Comparison of ENCODE assay signal across 8 mouse cellular contexts in the genomic region with DNA sequence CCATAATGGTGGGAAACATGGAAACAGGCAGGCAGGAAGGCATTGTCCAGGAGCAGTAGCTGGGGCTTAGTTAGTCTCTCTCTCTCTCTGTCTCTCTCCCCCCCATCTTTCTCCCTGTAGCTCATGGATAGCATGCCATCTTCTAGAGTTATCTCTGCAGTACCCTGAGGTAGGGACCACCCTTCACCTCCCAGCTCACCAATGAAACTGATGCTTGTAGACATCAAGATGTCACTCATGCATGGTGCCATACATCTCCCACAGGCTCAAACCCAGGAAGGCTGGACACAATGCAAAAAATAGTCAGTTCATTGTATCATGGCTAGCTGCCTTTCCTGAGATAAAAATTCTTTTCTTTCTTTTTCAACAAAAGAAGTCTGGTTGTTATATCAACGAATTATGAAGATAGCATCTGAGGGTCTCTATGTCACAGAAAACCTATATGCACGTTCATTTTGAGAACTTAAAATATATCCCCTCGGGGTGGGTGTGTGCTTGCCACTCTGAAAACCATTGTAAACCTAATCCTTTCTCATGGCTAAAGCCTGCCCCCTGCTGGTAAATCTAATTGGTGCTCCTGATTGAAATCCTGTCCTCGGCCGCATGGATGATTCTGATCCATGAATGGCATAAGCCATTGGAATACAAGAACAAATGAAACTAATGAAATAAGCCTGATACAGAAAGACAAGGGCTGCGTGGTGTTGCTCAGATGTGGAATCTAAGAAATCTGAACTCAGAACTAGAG. TPM values are rescaled to one million over a fixed set of nuclear protein-coding genes. Genes with fewer than 3 reads are reported as not detected.
DNase-seq lines count a peak whose midpoint lies in the region; ATAC-seq and TF ChIP-seq lines count a peak whose summit lies in the region.

No protein-coding gene starts in this region.

- no peak for ATAC-seq in kidney, postnatal 0 days (replicated peaks; ENCODE audit: low FRiP score, low read depth)
- peak; percentile 59; the same call in 1 of the 2 replicates for ATAC-seq in limb, embryonic 13.5 days (ENCODE audit: low FRiP score, low read depth)
- ATAC-seq in neural tube, embryonic 15.5 days (ENCODE audit: low FRiP score): peak; percentile 72; the same call in 1 of the 2 replicates

- H3K27ac ChIP-seq in cerebellum, adult 2 months (ENCODE audit: insufficient read depth, low read length): no peak overlapping the region
- no peak overlapping the region for H3K27ac ChIP-seq in kidney, postnatal 0 days
- no peak overlapping the region for H3K27ac ChIP-seq in limb, embryonic 13.5 days
- H3K27ac ChIP-seq in neural tube, embryonic 15.5 days (replicated peaks): no peak overlapping the region

- TF ChIP-seq CTCF in cerebellum, adult 2 months (IDR thresholded peaks at IDR 0.05; ENCODE audit: borderline replicate concordance, insufficient read depth, low read depth, low read length): peak; percentile 66
- peak; percentile 88 for TF ChIP-seq CTCF in kidney, postnatal 0 days (IDR thresholded peaks at IDR 0.05; ENCODE audit: low read depth)

- WGBS in cerebellum, adult 2 months: 5% methylated on average over 6 of the region's 6 CpGs
- WGBS in kidney, postnatal 0 days: 10% methylated on average over 6 of the region's 6 CpGs
- 16% methylated on average over 6 of the region's 6 CpGs for WGBS in limb, embryonic 13.5 days
- 11% methylated on average over 6 of the region's 6 CpGs for whole genome bisulfite sequencing in neural tube, embryonic 15.5 days

- no peaks in the 10 kb centered on the region for H3K27me3 ChIP-seq in cerebellum, adult 2 months (ENCODE audit: control insufficient read depth, insufficient read depth, low read length)
- H3K27me3 ChIP-seq in kidney, postnatal 0 days (ENCODE audit: insufficient read depth, low read length): no peaks in the 10 kb centered on the region
- H3K27me3 ChIP-seq in limb, embryonic 13.5 days: peaks cover 3% of the 10 kb centered on the region; the same call in 1 of the 2 replicates
- H3K27me3 ChIP-seq in neural tube, embryonic 15.5 days (replicated peaks): no peaks in the 10 kb centered on the region

- H3K4me1 ChIP-seq in cerebellum, adult 2 months (ENCODE audit: control insufficient read depth, insufficient read depth, low read length): no peaks in the 10 kb centered on the region
- no peaks in the 10 kb centered on the region for H3K4me1 ChIP-seq in kidney, postnatal 0 days (replicated peaks; ENCODE audit: insufficient read depth, low read length)
- H3K4me1 ChIP-seq in limb, embryonic 13.5 days: no peaks in the 10 kb centered on the region
- no peaks in the 10 kb centered on the region; the same call in 1 of the 2 replicates for H3K4me1 ChIP-seq in neural tube, embryonic 15.5 days

- no peak overlapping the region for H3K4me3 ChIP-seq in cerebellum, adult 2 months (replicated peaks; ENCODE audit: insufficient read depth, low read depth, low read length)
- H3K4me3 ChIP-seq in kidney, postnatal 0 days (replicated peaks; ENCODE audit: low read depth, low read length): no peak overlapping the region
- H3K4me3 ChIP-seq in limb, embryonic 13.5 days: no peak overlapping the region
- no peak overlapping the region for H3K4me3 ChIP-seq in neural tube, embryonic 15.5 days (replicated peaks)

- H3K9me3 ChIP-seq in kidney, postnatal 0 days (replicated peaks; ENCODE audit: low read length): no peaks in the 10 kb centered on the region
- H3K9me3 ChIP-seq in limb, embryonic 13.5 days: no peaks in the 10 kb centered on the region
- H3K9me3 ChIP-seq in neural tube, embryonic 15.5 days (replicated peaks): no peaks in the 10 kb centered on the region

- no peak overlapping the region for H3K9ac ChIP-seq in kidney, postnatal 0 days (ENCODE audit: low read depth, low read length)
- H3K9ac ChIP-seq in limb, embryonic 13.5 days: no peak overlapping the region
- no peak overlapping the region for H3K9ac ChIP-seq in neural tube, embryonic 15.5 days (replicated peaks)

- no peak for TF ChIP-seq POLR2A in cerebellum, adult 2 months (IDR thresholded peaks at IDR 0.05; ENCODE audit: borderline replicate concordance, insufficient read depth, low read length)

- H3K4me2 ChIP-seq in kidney, postnatal 0 days (ENCODE audit: low read length): no peak overlapping the region
- H3K4me2 ChIP-seq in limb, embryonic 13.5 days (replicated peaks): no peak overlapping the region
- H3K4me2 ChIP-seq in neural tube, embryonic 15.5 days: no peak overlapping the region

- DNase-seq in ovary, postnatal 10 days (ENCODE audit: low spot score): peak; percentile 66
- DNase-seq in ovary, adult 18-20 months (ENCODE audit: low spot score): no peak
- peak; percentile 75 to 81 for DNase-seq in cerebellum, adult 2 months
- peak; percentile 73 for DNase-seq in forelimb bud, embryonic 11.5 days (ENCODE audit: low read depth, low spot score)
- DNase-seq in kidney, postnatal 0 days (ENCODE audit: low spot score): peak; percentile 83
- no peak for DNase-seq in MN1 (ENCODE audit: low spot score)

- no peaks in the 10 kb centered on the region for H3K36me3 ChIP-seq in kidney, postnatal 0 days (ENCODE audit: insufficient read depth, low read length)
- no peaks in the 10 kb centered on the region for H3K36me3 ChIP-seq in limb, embryonic 13.5 days
- no peaks in the 10 kb centered on the region for H3K36me3 ChIP-seq in neural tube, embryonic 15.5 days

RNA-seq across cellular contexts. Expression of a gene that starts 14.0 kb away (rescaled TPM):
- 41.2 TPM in 2 replicates for polyA plus RNA-seq in cerebellum, adult 2 months (2012; rRNA removed)
- 0.68 and 0.73 TPM in 2 replicates for polyA plus RNA-seq in kidney, postnatal 0 days (2015; fragmentation: Nextera tagmentation; extraction: Ambion mirVana)
- polyA plus RNA-seq in limb, embryonic 13.5 days (2015; fragmentation: Nextera tagmentation; extraction: Ambion mirVana): 0.89 and 1.1 TPM in 2 replicates
- 5.9 and 6.6 TPM in 2 replicates for polyA plus RNA-seq in neural tube, embryonic 15.5 days (2015; fragmentation: Nextera tagmentation; extraction: Ambion mirVana)

Comparison
In these comparisons a context has a peak if more than half of its experiments do, and no peak if none do; other contexts are left out.
1. DNase-seq: peak in ovary, postnatal 10 days (single experiment), cerebellum, adult 2 months (2 of 2), forelimb bud, embryonic 11.5 days (single experiment) and kidney, postnatal 0 days (single experiment); none in ovary, adult 18-20 months (single experiment) and MN1 (single experiment).